Comparison of ENCODE assay signal across 13 mouse cellular contexts in the genomic region with DNA sequence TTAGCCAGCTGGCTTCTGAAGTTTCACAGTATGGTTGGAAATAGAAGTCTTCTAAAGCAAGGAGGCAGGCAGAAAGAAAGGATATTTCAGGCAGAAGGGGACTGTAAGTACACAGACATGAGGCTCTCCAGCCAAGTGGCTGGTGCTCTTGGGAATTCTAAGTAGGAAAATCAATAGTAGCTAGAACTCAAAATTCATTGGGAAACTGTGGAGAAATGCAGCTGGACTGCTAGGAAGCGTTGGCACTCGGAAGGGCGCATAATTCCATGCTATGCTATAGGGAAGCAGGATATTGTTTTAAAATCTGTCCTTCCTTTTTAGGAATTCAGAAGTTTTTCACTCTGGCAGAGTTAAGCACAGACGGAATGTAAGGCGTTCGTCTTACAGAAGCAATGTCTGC. TPM values are rescaled to one million over a fixed set of nuclear protein-coding genes. Genes with fewer than 3 reads are reported as not detected.
DNase-seq lines count a peak whose midpoint lies in the region; ATAC-seq and TF ChIP-seq lines count a peak whose summit lies in the region.
"Had no signal": no experiment of that assay in that cellular context is flagged by ENCODE, and none has a peak within 500 bp of the region (broad histone marks: within the 10 kb centered on the region; RNA-seq: fewer than 3 reads in every experiment).

No protein-coding gene starts in this region.

- H3K4me2 ChIP-seq in heart, embryonic 15.5 days = no peak overlapping the region
- H3K4me2 ChIP-seq in midbrain, embryonic 14.5 days (ENCODE audit: low read length) = no peak overlapping the region
- no peak overlapping the region for H3K4me2 ChIP-seq in midbrain, embryonic 13.5 days (replicated peaks)
- H3K4me2 ChIP-seq in limb, embryonic 13.5 days (replicated peaks) = no peak overlapping the region
- H3K4me2 ChIP-seq in stomach, postnatal 0 days (replicated peaks; ENCODE audit: low read depth) = no peak overlapping the region

- WGBS in heart, embryonic 15.5 days = 57% methylated on average over 6 of the region's 6 CpGs
- WGBS in midbrain, embryonic 14.5 days = 55% methylated on average over 6 of the region's 6 CpGs
- WGBS in midbrain, embryonic 13.5 days = 58% methylated on average over 6 of the region's 6 CpGs
- WGBS in limb, embryonic 13.5 days = 65% methylated on average over 6 of the region's 6 CpGs
- WGBS in stomach, postnatal 0 days = 35% methylated on average over 6 of the region's 6 CpGs

- no peak for DNase-seq in heart, postnatal 36 days
- peak; percentile 40 for DNase-seq in midbrain, embryonic 14.5 days
- DNase-seq in stomach, postnatal 0 days (ENCODE audit: low spot score) = no peak
- DNase-seq in spleen, postnatal 14 days (ENCODE audit: low spot score in 2 of 2) = no peak
- DNase-seq: cerebellum, adult 9-10 months; heart, adult 2 months; kidney, adult 11 months; right cerebral cortex, postnatal 4 days; thymus, postnatal 25 days had no signal

- no peak for TF ChIP-seq EP300 in stomach, postnatal 0 days (optimal IDR thresholded peaks at IDR 0.05)

- no peaks in the 10 kb centered on the region for H3K9me3 ChIP-seq in heart, embryonic 15.5 days (replicated peaks)
- H3K9me3 ChIP-seq in midbrain, embryonic 14.5 days (ENCODE audit: control insufficient read depth, low read length) = no peaks in the 10 kb centered on the region
- H3K9me3 ChIP-seq in midbrain, embryonic 13.5 days = 0 out of 2 replicates have a peak, but pooled peaks cover 2% of the 10 kb centered on the region
- H3K9me3 ChIP-seq in limb, embryonic 13.5 days = no peaks in the 10 kb centered on the region
- no peaks in the 10 kb centered on the region for H3K9me3 ChIP-seq in stomach, postnatal 0 days (ENCODE audit: control insufficient read depth, low read length)

- 0 out of 2 replicates have a peak overlapping the region, but pooled peaks have one; percentile 20 for H3K27ac ChIP-seq in heart, embryonic 15.5 days
- H3K27ac ChIP-seq in midbrain, embryonic 14.5 days (replicated peaks; ENCODE audit: low read depth, low read length) = no peak overlapping the region
- H3K27ac ChIP-seq in midbrain, embryonic 13.5 days = no peak overlapping the region
- 0 out of 2 replicates have a peak overlapping the region, but pooled peaks have one; percentile 3 for H3K27ac ChIP-seq in limb, embryonic 13.5 days
- H3K27ac ChIP-seq in stomach, postnatal 0 days (replicated peaks) = peak overlapping the region; percentile 45; the same call in 1 of the 2 replicates
- H3K27ac ChIP-seq: heart, adult 2 months had no signal

- intact Hi-C loops in heart, postnatal 36 days (cut with DNase I) = no loop called here

- no peak for ATAC-seq in heart, embryonic 15.5 days (replicated peaks; ENCODE audit: insufficient number of reproducible peaks, insufficient read depth, low FRiP score, low read depth)
- ATAC-seq in midbrain, embryonic 14.5 days (ENCODE audit: low FRiP score, low TSS enrichment) = no peak
- no peak for ATAC-seq in midbrain, embryonic 13.5 days
- no peak for ATAC-seq in limb, embryonic 13.5 days (ENCODE audit: low FRiP score, low read depth)
- ATAC-seq in stomach, postnatal 0 days (ENCODE audit: low FRiP score, low TSS enrichment) = no peak
- ATAC-seq: activated CD4-positive, CD25-positive, alpha-beta regulatory T cell, adult 4 months had no signal

- H3K4me1 ChIP-seq in heart, embryonic 15.5 days (replicated peaks) = peaks cover 2% of the 10 kb centered on the region; the same call in 1 of the 2 replicates
- no peaks in the 10 kb centered on the region for H3K4me1 ChIP-seq in midbrain, embryonic 14.5 days (ENCODE audit: control insufficient read depth, insufficient read depth, low read length)
- 0 out of 2 replicates have a peak, but pooled peaks cover 9% of the 10 kb centered on the region for H3K4me1 ChIP-seq in midbrain, embryonic 13.5 days (replicated peaks)
- peaks cover 12% of the 10 kb centered on the region; the same call in 1 of the 2 replicates for H3K4me1 ChIP-seq in limb, embryonic 13.5 days
- H3K4me1 ChIP-seq in stomach, postnatal 0 days (replicated peaks; ENCODE audit: control insufficient read depth, insufficient read depth) = no peaks in the 10 kb centered on the region

- no peaks in the 10 kb centered on the region for H3K27me3 ChIP-seq in heart, embryonic 15.5 days
- H3K27me3 ChIP-seq in midbrain, embryonic 14.5 days (ENCODE audit: control insufficient read depth, insufficient read depth, low read length) = no peaks in the 10 kb centered on the region
- no peaks in the 10 kb centered on the region for H3K27me3 ChIP-seq in midbrain, embryonic 13.5 days
- no peaks in the 10 kb centered on the region for H3K27me3 ChIP-seq in limb, embryonic 13.5 days
- no peaks in the 10 kb centered on the region for H3K27me3 ChIP-seq in stomach, postnatal 0 days (ENCODE audit: control insufficient read depth, insufficient read depth, low read length)

- no peak overlapping the region for H3K4me3 ChIP-seq in heart, embryonic 15.5 days
- no peak overlapping the region for H3K4me3 ChIP-seq in midbrain, embryonic 14.5 days (replicated peaks; ENCODE audit: low read depth, low read length)
- H3K4me3 ChIP-seq in midbrain, embryonic 13.5 days (replicated peaks) = no peak overlapping the region
- H3K4me3 ChIP-seq in limb, embryonic 13.5 days = no peak overlapping the region
- H3K4me3 ChIP-seq in stomach, postnatal 0 days (ENCODE audit: low read depth, low read length) = no peak overlapping the region
- H3K4me3 ChIP-seq: heart, adult 2 months had no signal

- no peak overlapping the region for H3K9ac ChIP-seq in heart, embryonic 15.5 days
- H3K9ac ChIP-seq in midbrain, embryonic 14.5 days (replicated peaks; ENCODE audit: low read length) = no peak overlapping the region
- no peak overlapping the region for H3K9ac ChIP-seq in midbrain, embryonic 13.5 days (replicated peaks)
- no peak overlapping the region for H3K9ac ChIP-seq in limb, embryonic 13.5 days
- no peak overlapping the region for H3K9ac ChIP-seq in stomach, postnatal 0 days (ENCODE audit: low read length)

- TF ChIP-seq CTCF in stomach, postnatal 0 days (IDR thresholded peaks at IDR 0.05; ENCODE audit: low read depth) = no peak

- H3K36me3 ChIP-seq in heart, embryonic 15.5 days = no peaks in the 10 kb centered on the region
- H3K36me3 ChIP-seq in midbrain, embryonic 14.5 days (ENCODE audit: control insufficient read depth, insufficient read depth, low read length) = no peaks in the 10 kb centered on the region
- H3K36me3 ChIP-seq in midbrain, embryonic 13.5 days = no peaks in the 10 kb centered on the region
- H3K36me3 ChIP-seq in limb, embryonic 13.5 days = no peaks in the 10 kb centered on the region
- H3K36me3 ChIP-seq in stomach, postnatal 0 days (ENCODE audit: control insufficient read depth, insufficient read depth, low read length) = no peaks in the 10 kb centered on the region

RNA-seq across cellular contexts. Expression of a gene that starts 53.6 kb away (rescaled TPM):
- 4.8 and 7.2 TPM in 2 replicates for polyA plus RNA-seq in heart, embryonic 15.5 days (2015; fragmentation: Nextera tagmentation; extraction: Ambion mirVana)
- 1 to 10 TPM; 2.3 to 2.4 TPM for total RNA-seq in heart, postnatal 36 days (2021)
- 7.0 and 8.0 TPM in 2 replicates for polyA plus RNA-seq in midbrain, embryonic 14.5 days (2014; fragmentation: Nextera tagmentation; extraction: Ambion mirVana)
- 5.7 and 6.0 TPM in 2 replicates for polyA plus RNA-seq in midbrain, embryonic 13.5 days (2015; fragmentation: Nextera tagmentation; extraction: Ambion mirVana)
- 7.8 and 9.8 TPM in 2 replicates for polyA plus RNA-seq in limb, embryonic 13.5 days (2015; fragmentation: Nextera tagmentation; extraction: Ambion mirVana)
- polyA plus RNA-seq in stomach, postnatal 0 days (2015; fragmentation: Nextera tagmentation; extraction: Ambion mirVana) = 3.3 and 4.0 TPM in 2 replicates

Comparison
In these comparisons a context has a peak if more than half of its experiments do, and no peak if none do; other contexts are left out.
1. H3K27ac ChIP-seq: peak in heart, embryonic 15.5 days (single experiment), limb, embryonic 13.5 days (single experiment) and stomach, postnatal 0 days (single experiment); none in midbrain, embryonic 14.5 days (single experiment) and midbrain, embryonic 13.5 days (single experiment).